Mouse (Mus musculus): ENCODE results near the gene Kcnmb1. TPM values are rescaled to one million over a fixed set of nuclear protein-coding genes. Genes with fewer than 3 reads are reported as not detected.

Kcnmb1 gene
- total RNA-seq, 2 experiments from 2014 or later = 0.41 to 0.42 TPM

GRCm38 (mm10) chr11:33931836-33932385, 30.9 kb upstream of the Kcnmb1 start:
- Histone ChIP-seq H3K27ac (no peak overlapping the region), H3K4me3 (no peak overlapping the region)
- no peak for DNase-seq (ENCODE audit: low spot score in 2 of 2)
- no peak for TF ChIP-seq CTCF (conservative IDR thresholded peaks at IDR 0.05)

GRCm38 (mm10) chr11:33932386-33933111, 30.3 kb upstream of the Kcnmb1 start:
- no peak for DNase-seq (ENCODE audit: low spot score in 2 of 2)
- no peak for TF ChIP-seq CTCF (conservative IDR thresholded peaks at IDR 0.05)
- Histone ChIP-seq H3K4me3 (no peak overlapping the region), H3K27ac (no peak overlapping the region)

- TF ChIP-seq CTCF (conservative IDR thresholded peaks at IDR 0.05) = peak; percentile 65
- H3K4me3 ChIP-seq = no peak overlapping the region
- no peak overlapping the region for H3K27ac ChIP-seq
- no peak for DNase-seq (ENCODE audit: low spot score in 2 of 2)
These were observed 28.5 kb upstream of the Kcnmb1 start for GRCm38 (mm10) chr11:33934286-33934685.

- H3K4me3 ChIP-seq = no peak overlapping the region
- no peak for DNase-seq (ENCODE audit: low spot score in 2 of 2)
- H3K27ac ChIP-seq = no peak overlapping the region
- no peak for TF ChIP-seq CTCF (conservative IDR thresholded peaks at IDR 0.05)
These were observed 25.2 kb upstream of the Kcnmb1 start for GRCm38 (mm10) chr11:33937641-33938040.

GRCm38 (mm10) chr11:33938561-33939274, 24.1 kb upstream of the Kcnmb1 start:
- no peak for DNase-seq (ENCODE audit: low spot score in 2 of 2)
- no peak overlapping the region for H3K4me3 ChIP-seq
- no peak for TF ChIP-seq CTCF (conservative IDR thresholded peaks at IDR 0.05)
- H3K27ac ChIP-seq = no peak overlapping the region

- Histone ChIP-seq H3K4me3 (no peak overlapping the region), H3K27ac (no peak overlapping the region)
- TF ChIP-seq CTCF (conservative IDR thresholded peaks at IDR 0.05) = no peak
- no peak for DNase-seq (ENCODE audit: low spot score in 2 of 2)
These were observed 23.2 kb upstream of the Kcnmb1 start for GRCm38 (mm10) chr11:33939456-33940113.

- DNase-seq (ENCODE audit: low spot score in 2 of 2) = no peak
These were observed 19.2 kb upstream of the Kcnmb1 start for GRCm38 (mm10) chr11:33943565-33943964.

GRCm38 (mm10) chr11:33944067-33944785, 18.6 kb upstream of the Kcnmb1 start:
- H3K27ac ChIP-seq = no peak overlapping the region
- TF ChIP-seq CTCF (conservative IDR thresholded peaks at IDR 0.05) = peak; percentile 60
- H3K4me3 ChIP-seq = no peak overlapping the region
- DNase-seq (ENCODE audit: low spot score in 2 of 2) = no peak

More at GRCm38 (mm10) chr11:33943565-33943964, 19.2 kb upstream of the Kcnmb1 start:
- Histone ChIP-seq H3K4me3 (no peak overlapping the region), H3K27ac (no peak overlapping the region)
- no peak for TF ChIP-seq CTCF (conservative IDR thresholded peaks at IDR 0.05)

- DNase-seq (ENCODE audit: low spot score in 2 of 2) = no peak
- no peak overlapping the region for H3K4me3 ChIP-seq
- H3K27ac ChIP-seq = no peak overlapping the region
- no peak for TF ChIP-seq CTCF (conservative IDR thresholded peaks at IDR 0.05)
These were observed 18.0 kb upstream of the Kcnmb1 start for GRCm38 (mm10) chr11:33944786-33945328.

GRCm38 (mm10) chr11:33946501-33946900, 16.3 kb upstream of the Kcnmb1 start:
- DNase-seq (ENCODE audit: low spot score in 2 of 2) = no peak
- no peak for TF ChIP-seq CTCF (conservative IDR thresholded peaks at IDR 0.05)
- Histone ChIP-seq H3K27ac (no peak overlapping the region), H3K4me3 (no peak overlapping the region)

GRCm38 (mm10) chr11:33951155-33951554, 11.7 kb upstream of the Kcnmb1 start:
- no peak overlapping the region for H3K4me3 ChIP-seq
- TF ChIP-seq CTCF (conservative IDR thresholded peaks at IDR 0.05) = no peak
- no peak overlapping the region for H3K27ac ChIP-seq
- DNase-seq (ENCODE audit: low spot score in 2 of 2) = no peak
